Mouse (Mus musculus): ENCODE data around the gene Gas2. TPM values are rescaled to one million over a fixed set of nuclear protein-coding genes. Genes with fewer than 3 reads are reported as not detected.

The Gas2 gene
- polyA plus RNA-seq (2015; fragmentation: Nextera tagmentation; extraction: Ambion mirVana): 13.1 and 15.4 TPM in 2 replicates

DNA sequence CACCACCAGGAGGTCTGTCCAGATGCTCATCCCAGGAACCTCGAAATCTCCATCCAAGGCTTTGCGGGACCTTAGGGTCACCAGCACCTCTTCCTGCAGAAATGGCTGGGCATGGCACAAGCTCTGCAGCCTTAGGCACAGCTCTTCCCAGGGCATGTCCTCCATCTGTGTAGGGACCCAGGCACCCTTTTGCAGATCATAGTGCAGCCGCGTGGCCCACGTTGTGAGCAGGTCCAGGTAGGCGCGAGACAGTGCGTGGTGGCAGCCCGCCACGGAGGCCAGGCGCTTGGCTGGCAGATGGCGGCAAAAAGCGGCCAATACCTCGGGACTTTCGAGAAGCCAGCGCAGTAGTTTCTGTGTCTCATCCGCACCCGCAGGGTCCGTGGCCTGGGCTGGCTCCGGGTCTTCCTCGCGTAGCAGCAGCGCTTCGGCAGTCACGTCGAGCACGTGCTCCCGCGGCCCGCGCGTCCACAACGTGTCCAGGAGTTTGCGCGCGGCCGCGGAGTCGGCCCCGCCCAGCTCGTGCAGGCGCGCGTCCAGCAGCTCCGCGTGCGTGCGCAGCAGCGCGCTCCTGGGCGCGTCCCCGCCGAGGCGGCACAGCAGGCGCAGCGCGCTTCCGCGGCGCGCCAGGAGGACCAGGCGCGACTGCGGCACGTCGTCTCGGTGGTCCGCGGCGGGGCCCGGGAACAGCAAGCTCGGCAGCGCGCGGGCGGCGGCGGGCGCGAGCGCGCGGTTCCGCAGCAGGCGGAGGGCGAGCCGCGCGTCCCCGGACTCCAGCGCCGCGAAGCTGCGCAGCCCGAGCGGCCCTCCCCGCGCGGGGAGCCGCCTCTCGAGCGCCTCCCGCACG, at the start of gene Gas2:
Gene Gas2 (plus strand): TSS at position 766 of the 847 bp plus-strand sequence.
- Histone ChIP-seq H3K4me2 (peak within 1 kb of the TSS; percentile 91), H3K27ac (peak within 1 kb of the TSS; percentile 98), H3K4me3 (replicated peaks) (peak within 1 kb of the TSS; percentile 83), H3K9ac (peak within 1 kb of the TSS; percentile 83), H3K36me3 (no peaks in the 10 kb centered on the region), H3K4me1 (peaks cover 11% of the 10 kb centered on the region), H3K27me3 (replicated peaks) (no peaks in the 10 kb centered on the region), H3K9me3 (no peaks in the 10 kb centered on the region)
- ATAC-seq (ENCODE audit: insufficient read depth, low FRiP score, low read depth): peak; percentile 83
- WGBS: 7% methylated on average over 102 of the region's 105 CpGs

DNA sequence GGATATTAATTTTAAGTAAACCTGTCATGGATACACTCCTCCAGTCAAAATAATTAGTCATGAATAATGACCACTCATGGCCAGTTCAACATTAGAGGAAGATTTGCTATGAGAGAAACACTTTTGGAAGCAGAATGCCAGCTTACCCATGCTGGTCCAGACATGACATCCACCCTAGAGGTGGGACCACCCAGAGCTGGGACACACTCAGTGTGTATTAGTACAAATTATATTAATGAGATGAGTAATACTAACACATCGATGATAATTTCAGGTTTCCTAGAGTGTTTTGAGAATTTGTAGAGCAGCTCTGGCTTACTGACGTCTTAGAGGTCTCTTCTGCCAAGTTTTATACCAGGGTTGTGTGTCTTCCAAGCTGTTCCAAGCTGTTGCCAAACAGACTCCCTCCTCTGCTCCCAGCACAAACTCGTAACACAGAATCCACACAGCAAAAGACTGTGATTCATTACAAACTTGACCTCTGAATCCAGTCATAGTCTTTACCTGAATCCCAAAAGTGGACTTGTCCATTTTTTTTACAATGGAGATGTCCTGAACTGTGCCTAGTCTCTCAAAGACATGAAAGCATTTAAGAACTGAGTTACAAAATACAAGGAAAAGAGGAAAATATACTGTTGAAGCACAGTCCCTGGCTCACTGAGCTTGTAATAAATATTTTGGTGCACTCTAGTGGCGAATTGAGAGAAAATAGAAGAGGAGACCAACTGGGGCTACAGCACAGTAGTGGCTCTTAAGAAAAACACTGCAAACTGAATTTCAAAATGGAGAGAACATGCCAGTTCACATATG, 46.1 kb upstream of the Gas2 start:
- H3K4me1 ChIP-seq: no peaks in the 10 kb centered on the region
- H3K27ac ChIP-seq: no peak overlapping the region
- no peak for ATAC-seq (ENCODE audit: insufficient read depth, low FRiP score, low read depth)
- H3K4me2 ChIP-seq: no peak overlapping the region
- no peak overlapping the region for H3K9ac ChIP-seq
- no peaks in the 10 kb centered on the region for H3K9me3 ChIP-seq
- no peaks in the 10 kb centered on the region for H3K27me3 ChIP-seq (replicated peaks)
- WGBS: 36% methylated on average over 4 of the region's 4 CpGs
- no peaks in the 10 kb centered on the region for H3K36me3 ChIP-seq
- H3K4me3 ChIP-seq (replicated peaks): no peak overlapping the region

DNA sequence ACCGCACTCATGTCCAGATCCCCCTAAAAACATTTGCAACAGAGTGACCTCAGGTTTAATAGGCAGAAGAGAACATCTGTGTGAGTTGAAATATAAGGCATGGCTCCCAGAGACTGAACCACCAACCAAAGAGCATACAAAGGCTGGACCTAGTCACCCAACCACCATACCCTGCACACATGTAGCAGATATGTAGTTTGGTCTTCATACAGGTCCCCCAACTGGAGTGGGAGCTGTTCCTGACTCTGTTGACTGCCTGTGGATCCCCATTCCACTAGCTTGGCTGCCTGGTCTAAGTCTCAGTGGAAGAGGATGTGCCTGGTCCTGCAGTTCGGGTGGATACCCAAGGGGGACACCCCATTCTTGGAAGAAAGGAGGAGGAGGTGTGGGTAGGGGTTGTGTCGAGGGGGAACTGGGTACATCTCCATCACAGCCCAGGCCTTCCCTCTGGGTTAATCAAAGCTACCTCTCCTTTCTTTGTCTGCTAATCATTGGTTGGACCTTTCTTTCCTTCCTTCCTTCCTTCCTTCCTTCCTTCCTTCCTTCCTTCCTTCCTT, 45.5 kb upstream of the Gas2 start:
- H3K27ac ChIP-seq: no peak overlapping the region
- H3K4me1 ChIP-seq: no peaks in the 10 kb centered on the region
- no peaks in the 10 kb centered on the region for H3K27me3 ChIP-seq (replicated peaks)
- 64% methylated on average over 3 of the region's 3 CpGs for whole genome bisulfite sequencing
- H3K4me3 ChIP-seq (replicated peaks): no peak overlapping the region
- no peak for ATAC-seq (ENCODE audit: insufficient read depth, low FRiP score, low read depth)
- H3K36me3 ChIP-seq: no peaks in the 10 kb centered on the region
- no peaks in the 10 kb centered on the region for H3K9me3 ChIP-seq
- no peak overlapping the region for H3K9ac ChIP-seq
- no peak overlapping the region for H3K4me2 ChIP-seq

DNA sequence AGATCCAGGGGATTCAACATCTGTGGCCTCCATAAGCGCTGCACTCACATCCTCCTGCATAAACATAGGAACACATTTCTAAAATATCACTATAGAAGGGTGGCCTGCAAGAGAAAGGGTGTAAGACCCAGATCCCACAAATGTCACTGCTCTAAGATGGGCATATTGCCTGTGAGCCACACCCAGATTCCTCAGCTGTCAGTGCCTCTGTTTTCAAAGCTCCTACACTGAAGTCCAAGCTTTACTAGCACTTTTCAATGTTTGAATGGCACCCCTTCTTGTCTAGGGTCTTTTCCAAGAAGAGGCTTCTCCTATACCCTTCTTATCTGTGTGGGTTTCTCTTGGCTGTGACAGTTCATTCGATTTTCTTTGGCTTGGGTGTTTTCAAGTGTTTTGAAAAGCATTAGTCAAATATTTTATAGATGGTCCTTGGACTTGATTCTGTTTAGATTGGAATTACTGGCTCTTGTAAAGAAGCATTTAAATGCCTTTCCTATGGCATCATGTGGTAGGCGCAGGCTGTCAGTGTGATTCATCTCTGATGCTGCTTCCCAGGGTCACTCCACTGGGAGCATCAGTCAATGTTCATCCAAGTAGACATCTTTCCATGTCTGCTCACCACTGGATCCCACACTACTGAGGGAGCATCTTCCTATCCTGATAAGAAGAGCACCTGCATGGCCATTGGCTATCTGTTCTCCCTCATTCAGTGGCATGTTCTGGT, 43.4 kb upstream of the Gas2 start:
- Histone ChIP-seq H3K27me3 (replicated peaks) (no peaks in the 10 kb centered on the region), H3K27ac (no peak overlapping the region), H3K9ac (no peak overlapping the region), H3K36me3 (no peaks in the 10 kb centered on the region), H3K4me3 (replicated peaks) (no peak overlapping the region), H3K4me2 (no peak overlapping the region), H3K9me3 (no peaks in the 10 kb centered on the region), H3K4me1 (no peaks in the 10 kb centered on the region)
- ATAC-seq (ENCODE audit: insufficient read depth, low FRiP score, low read depth): no peak
- 40% methylated on average over 3 of the region's 3 CpGs for WGBS

DNA sequence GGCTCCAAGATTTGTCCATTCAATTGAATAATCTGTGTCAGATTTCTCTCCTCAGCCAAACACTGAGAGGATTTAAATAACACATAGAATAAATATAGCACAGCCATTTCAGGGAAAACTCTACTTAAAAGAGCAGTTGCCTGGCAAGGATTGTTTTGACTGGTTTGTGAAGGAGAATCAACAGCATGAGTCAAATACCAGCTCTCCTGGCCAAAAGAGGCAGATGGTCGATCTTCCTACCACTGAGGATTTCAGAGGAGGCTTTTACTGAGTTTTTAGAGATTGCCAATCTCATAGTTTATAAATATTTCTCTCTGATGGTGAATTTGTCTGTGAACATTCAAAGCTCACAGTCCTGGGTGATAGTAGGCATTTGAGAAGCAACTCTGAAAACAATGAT, 41.9 kb upstream of the Gas2 start:
- no peak overlapping the region for H3K4me3 ChIP-seq (replicated peaks)
- no peak overlapping the region for H3K9ac ChIP-seq
- no peak overlapping the region for H3K4me2 ChIP-seq
- H3K9me3 ChIP-seq: no peaks in the 10 kb centered on the region
- no peaks in the 10 kb centered on the region for H3K27me3 ChIP-seq (replicated peaks)
- H3K4me1 ChIP-seq: no peaks in the 10 kb centered on the region
- no peak overlapping the region for H3K27ac ChIP-seq
- H3K36me3 ChIP-seq: no peaks in the 10 kb centered on the region
- no peak for ATAC-seq (ENCODE audit: insufficient read depth, low FRiP score, low read depth)
- WGBS: 50% methylated on average over 1 of the region's 1 CpGs

DNA sequence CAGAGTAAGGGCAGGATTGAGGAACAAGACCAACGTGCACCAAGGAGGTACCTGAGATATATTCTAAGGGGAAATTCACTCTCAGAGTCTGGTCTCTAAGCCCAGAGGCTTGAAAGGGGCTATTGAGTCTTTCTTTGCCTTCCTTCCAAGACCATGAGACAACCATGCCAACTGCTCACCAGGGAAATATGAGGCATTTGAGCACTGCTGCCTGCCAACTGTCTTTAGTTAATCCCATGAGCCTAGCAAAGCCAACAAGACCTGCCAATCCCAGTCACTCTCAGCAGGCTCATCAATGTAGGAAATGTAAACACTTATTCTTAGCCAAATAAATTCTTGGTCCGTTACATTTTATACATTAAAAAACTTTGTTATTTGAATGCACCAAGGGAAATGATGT, 40.3 kb upstream of the Gas2 start:
- no peaks in the 10 kb centered on the region for H3K27me3 ChIP-seq (replicated peaks)
- H3K4me2 ChIP-seq: no peak overlapping the region
- WGBS: 54% methylated on average over 2 of the region's 2 CpGs
- no peaks in the 10 kb centered on the region for H3K36me3 ChIP-seq
- H3K9me3 ChIP-seq: no peaks in the 10 kb centered on the region
- no peak overlapping the region for H3K9ac ChIP-seq
- no peak overlapping the region for H3K27ac ChIP-seq
- no peak for ATAC-seq (ENCODE audit: insufficient read depth, low FRiP score, low read depth)
- no peak overlapping the region for H3K4me3 ChIP-seq (replicated peaks)
- no peaks in the 10 kb centered on the region for H3K4me1 ChIP-seq

DNA sequence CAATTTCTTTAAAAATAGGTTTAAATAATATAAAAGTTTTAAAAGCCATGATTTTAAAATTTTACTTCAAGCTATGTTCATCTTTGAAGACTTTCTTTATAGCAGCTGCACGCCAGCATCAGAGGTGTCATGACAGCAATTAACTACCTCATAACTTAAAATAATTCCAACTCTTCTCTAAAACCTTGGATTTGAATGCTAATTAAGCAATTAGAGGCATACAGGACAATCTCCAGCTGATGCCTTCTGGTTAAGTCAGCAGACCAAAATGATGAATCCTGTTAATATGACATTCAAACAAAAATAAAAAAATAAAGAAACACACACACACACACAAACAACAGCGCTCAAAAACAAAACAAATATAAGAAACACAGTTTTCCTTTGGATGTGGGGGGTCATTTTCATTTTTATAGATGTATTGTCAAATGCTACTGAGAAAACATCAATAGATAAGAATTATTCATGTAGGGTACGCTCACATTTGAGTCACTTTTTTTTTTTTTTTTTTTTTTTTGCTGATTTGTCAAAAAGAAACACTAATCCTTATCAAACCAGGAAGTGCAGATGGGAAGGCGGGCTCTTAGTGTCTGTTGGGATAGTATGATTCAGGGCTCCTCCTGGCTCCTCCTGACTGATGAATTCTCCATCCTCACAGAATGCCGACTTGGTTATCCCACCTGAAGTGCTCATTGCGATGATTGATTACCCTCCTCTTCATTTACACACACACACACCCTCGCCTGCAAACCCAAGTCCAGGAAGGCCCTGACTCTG, 38.1 kb upstream of the Gas2 start:
- Histone ChIP-seq H3K4me3 (replicated peaks) (no peak overlapping the region), H3K9ac (no peak overlapping the region), H3K27me3 (replicated peaks) (no peaks in the 10 kb centered on the region), H3K36me3 (no peaks in the 10 kb centered on the region), H3K9me3 (no peaks in the 10 kb centered on the region), H3K4me2 (no peak overlapping the region), H3K27ac (no peak overlapping the region), H3K4me1 (no peaks in the 10 kb centered on the region)
- ATAC-seq (ENCODE audit: insufficient read depth, low FRiP score, low read depth): no peak
- WGBS: 65% methylated on average over 7 of the region's 7 CpGs

DNA sequence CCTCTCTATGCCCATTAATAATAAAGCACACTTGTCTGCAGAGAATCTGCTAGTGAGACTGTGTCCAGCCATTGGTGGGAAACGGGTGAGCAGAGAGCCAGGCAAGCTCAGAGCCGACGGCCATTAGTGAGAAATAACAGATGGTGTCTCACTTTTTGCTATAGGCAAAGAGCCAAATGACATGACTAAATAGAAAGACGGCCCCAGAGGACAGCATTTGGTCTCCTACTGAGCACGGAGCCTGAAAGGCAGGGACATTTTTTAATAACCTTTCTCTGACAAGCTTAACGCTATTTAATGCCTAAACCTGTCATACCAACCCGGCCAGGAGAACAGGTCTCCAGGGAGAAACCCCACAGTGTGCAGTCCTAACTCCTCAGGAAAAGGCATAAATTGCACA, 29.9 kb upstream of the Gas2 start:
- peak; percentile 27; the same call in 1 of the 2 replicates for ATAC-seq (ENCODE audit: insufficient read depth, low FRiP score, low read depth)
- Histone ChIP-seq H3K4me2 (no peak overlapping the region), H3K4me1 (no peaks in the 10 kb centered on the region), H3K27ac (no peak overlapping the region), H3K9ac (no peak overlapping the region), H3K36me3 (no peaks in the 10 kb centered on the region), H3K4me3 (replicated peaks) (no peak overlapping the region), H3K9me3 (no peaks in the 10 kb centered on the region), H3K27me3 (replicated peaks) (no peaks in the 10 kb centered on the region)
- 25% methylated on average over 7 of the region's 7 CpGs for WGBS

DNA sequence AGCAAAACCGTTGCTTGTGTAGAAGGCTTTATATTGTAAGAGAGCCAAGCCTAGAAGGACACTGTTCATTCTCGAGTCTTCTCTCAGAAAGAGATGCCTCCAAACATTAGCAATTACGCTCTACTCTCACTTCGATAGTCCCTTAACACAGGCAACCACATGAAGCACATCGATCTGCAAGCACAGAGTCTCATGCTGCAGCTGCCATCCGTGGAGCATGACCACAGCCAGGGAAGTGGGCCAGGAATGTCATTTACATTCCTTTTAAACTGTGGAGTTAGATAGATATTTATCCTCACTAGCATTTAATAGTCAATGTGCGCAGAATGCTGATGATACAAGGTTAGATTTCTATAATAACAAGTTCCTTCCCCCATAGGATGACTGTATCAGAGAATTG, 21.3 kb upstream of the Gas2 start:
- H3K9ac ChIP-seq: no peak overlapping the region
- ATAC-seq (ENCODE audit: insufficient read depth, low FRiP score, low read depth): no peak
- H3K4me1 ChIP-seq: no peaks in the 10 kb centered on the region
- no peak overlapping the region for H3K27ac ChIP-seq
- H3K27me3 ChIP-seq (replicated peaks): no peaks in the 10 kb centered on the region
- H3K4me3 ChIP-seq (replicated peaks): no peak overlapping the region
- 60% methylated on average over 7 of the region's 7 CpGs for WGBS
- H3K4me2 ChIP-seq: no peak overlapping the region
- no peaks in the 10 kb centered on the region for H3K36me3 ChIP-seq
- no peaks in the 10 kb centered on the region for H3K9me3 ChIP-seq

DNA sequence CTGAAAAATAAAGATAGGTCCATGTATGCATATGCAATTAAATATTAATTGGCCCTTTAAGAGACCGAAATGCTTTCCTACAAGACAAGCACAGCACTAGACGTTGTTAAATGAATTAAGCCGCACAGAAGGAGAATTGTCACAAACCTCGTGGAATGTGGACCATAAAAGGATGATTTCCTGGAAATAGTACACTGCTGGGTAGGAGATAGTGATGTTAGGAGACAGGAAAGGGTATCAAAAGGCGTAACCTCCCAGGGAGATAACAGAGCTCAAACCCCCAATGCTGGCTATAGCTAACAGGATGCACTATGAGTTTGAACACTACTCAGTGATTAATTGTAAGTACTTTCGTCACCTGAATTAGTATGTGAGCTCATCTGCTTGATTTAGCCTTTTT, 10.9 kb upstream of the Gas2 start:
- H3K4me1 ChIP-seq: no peaks in the 10 kb centered on the region
- 81% methylated on average over 6 of the region's 6 CpGs for WGBS
- H3K27ac ChIP-seq: no peak overlapping the region
- no peaks in the 10 kb centered on the region for H3K36me3 ChIP-seq
- no peak overlapping the region for H3K4me3 ChIP-seq (replicated peaks)
- no peak for ATAC-seq (ENCODE audit: insufficient read depth, low FRiP score, low read depth)
- H3K9me3 ChIP-seq: no peaks in the 10 kb centered on the region
- no peaks in the 10 kb centered on the region for H3K27me3 ChIP-seq (replicated peaks)
- H3K4me2 ChIP-seq: no peak overlapping the region
- H3K9ac ChIP-seq: no peak overlapping the region

DNA sequence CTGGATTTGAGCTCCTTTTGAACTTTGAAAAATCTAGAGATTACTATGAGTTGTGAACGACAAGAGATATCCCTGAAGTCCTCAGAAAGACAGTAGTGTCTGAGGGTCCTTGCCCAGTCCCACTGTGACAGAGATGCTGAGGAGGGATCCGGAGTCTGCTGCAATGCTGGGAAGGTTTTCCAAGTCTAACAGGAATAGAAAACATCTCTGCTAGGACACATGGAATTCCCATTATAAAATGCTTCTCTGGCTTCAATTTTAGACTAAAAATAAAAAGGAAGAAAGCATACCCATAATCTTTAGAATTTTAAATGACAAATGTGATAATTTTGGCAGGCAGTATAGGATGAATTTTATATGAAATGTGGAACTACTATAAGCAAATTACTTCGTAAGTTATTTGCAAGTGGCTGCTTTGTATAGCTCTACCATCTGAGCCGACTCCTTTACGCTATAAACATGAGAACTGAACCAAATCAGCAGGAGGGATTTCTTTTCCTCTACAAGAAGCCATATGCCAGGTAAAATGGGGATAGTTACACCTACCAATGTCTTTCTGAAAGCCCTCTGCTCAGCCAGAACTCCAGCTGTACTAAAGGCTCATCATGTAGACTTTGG, 9.8 kb upstream of the Gas2 start:
- H3K27me3 ChIP-seq (replicated peaks): no peaks in the 10 kb centered on the region
- H3K27ac ChIP-seq: no peak overlapping the region
- H3K36me3 ChIP-seq: no peaks in the 10 kb centered on the region
- H3K4me2 ChIP-seq: no peak overlapping the region
- H3K9me3 ChIP-seq: no peaks in the 10 kb centered on the region
- no peak for ATAC-seq (ENCODE audit: insufficient read depth, low FRiP score, low read depth)
- no peaks in the 10 kb centered on the region for H3K4me1 ChIP-seq
- no peak overlapping the region for H3K4me3 ChIP-seq (replicated peaks)
- no peak overlapping the region for H3K9ac ChIP-seq
- WGBS: 87% methylated on average over 5 of the region's 5 CpGs

Data from stomach, embryonic 15.5 days (tissue).